Mouse (Mus musculus) left cerebral cortex, postnatal 36 days (tissue): ENCODE data around the gene Pabpn1l. TPM values are rescaled to one million over a fixed set of nuclear protein-coding genes. Genes with fewer than 3 reads are reported as not detected.

ENCODE experiments used
- DNase-seq, 2 experiments: peaks; one replicate each; pipeline ENCODE4 v3.0.0; 2021 to 2022; ENCODE audit warnings: low spot score in 2 of 2, mixed read lengths in 1 of 2
- intact Hi-C: fragments of 180-260 bp; cut with DNase I; formaldehyde crosslinking; loops from one replicate; pipeline ENCODE4 v1.15.1; 2025
- total RNA-seq, 2 experiments: library from RNA; stranded (reverse); gene quantifications; 2 replicates each; pipeline ENCODE4 v1.2.3; 2021

The Pabpn1l gene
- total RNA-seq: not detected

GRCm38 (mm10) chr8:122622727-122623126, at the start of gene Pabpn1l:
Gene Pabpn1l (minus strand): TSS chr8:122622739.
- DNase-seq: no peak
- intact Hi-C loops: no loop called here

GRCm38 (mm10) chr8:122671894-122672293, 49.4 kb upstream of the Pabpn1l start:
- intact Hi-C loops: no loop called here

GRCm38 (mm10) chr8:122670718-122671117, 48.2 kb upstream of the Pabpn1l start:
- no peak for DNase-seq
- intact Hi-C loops: no loop called here

More at GRCm38 (mm10) chr8:122671894-122672293, 49.4 kb upstream of the Pabpn1l start:
- DNase-seq: no peak

GRCm38 (mm10) chr8:122670001-122670400, 47.5 kb upstream of the Pabpn1l start:
- intact Hi-C loops: no loop called here
- no peak for DNase-seq

- intact Hi-C loops: no loop called here
- no peak for DNase-seq
These were observed 46.8 kb upstream of the Pabpn1l start for GRCm38 (mm10) chr8:122669370-122669769.

- DNase-seq: peak; percentile 83 to 84
- intact Hi-C loops: no loop called here
These were observed 45.3 kb upstream of the Pabpn1l start for GRCm38 (mm10) chr8:122667854-122668253.

GRCm38 (mm10) chr8:122666827-122667226, 44.3 kb upstream of the Pabpn1l start:
- peak; percentile 75 to 78 for DNase-seq
- intact Hi-C loops: no loop called here

- DNase-seq: peak in 1 of 2 experiments; percentile 20
- intact Hi-C loops: no loop called here
These were observed 43.8 kb upstream of the Pabpn1l start for GRCm38 (mm10) chr8:122666338-122666764.

- intact Hi-C loops: no loop called here
- no peak for DNase-seq
These were observed 43.3 kb upstream of the Pabpn1l start for GRCm38 (mm10) chr8:122665667-122666316.

- intact Hi-C loops: no loop called here
- DNase-seq: peak; percentile 21 to 35
These were observed 42.7 kb upstream of the Pabpn1l start for GRCm38 (mm10) chr8:122665221-122665620.

GRCm38 (mm10) chr8:122663670-122664069, 41.1 kb upstream of the Pabpn1l start:
- intact Hi-C loops: no loop called here
- DNase-seq: no peak

GRCm38 (mm10) chr8:122663106-122663505, 40.6 kb upstream of the Pabpn1l start:
- no peak for DNase-seq
- intact Hi-C loops: no loop called here

- no peak for DNase-seq
- intact Hi-C loops: no loop called here
These were observed 39.4 kb upstream of the Pabpn1l start for GRCm38 (mm10) chr8:122661894-122662293.

GRCm38 (mm10) chr8:122661138-122661537, 38.6 kb upstream of the Pabpn1l start:
- DNase-seq: peak; percentile 74 to 79
- intact Hi-C loops: no loop called here

GRCm38 (mm10) chr8:122660022-122660421, 37.5 kb upstream of the Pabpn1l start:
- no peak for DNase-seq
- intact Hi-C loops: no loop called here

GRCm38 (mm10) chr8:122658807-122659160, 36.2 kb upstream of the Pabpn1l start:
- DNase-seq: no peak
- intact Hi-C loops: no loop called here

GRCm38 (mm10) chr8:122658149-122658806, 35.7 kb upstream of the Pabpn1l start:
- intact Hi-C loops: no loop called here
- no peak for DNase-seq

- no peak for DNase-seq
These were observed 33.8 kb upstream of the Pabpn1l start for GRCm38 (mm10) chr8:122656056-122656999.

GRCm38 (mm10) chr8:122654768-122655167, 32.2 kb upstream of the Pabpn1l start:
- no peak for DNase-seq
- intact Hi-C loops: no loop called here

More at GRCm38 (mm10) chr8:122656056-122656999, 33.8 kb upstream of the Pabpn1l start:
- intact Hi-C loops: no loop called here

- no peak for DNase-seq
- intact Hi-C loops: no loop called here
These were observed 30.1 kb upstream of the Pabpn1l start for GRCm38 (mm10) chr8:122652643-122653042.
